Mouse (Mus musculus) embryo, embryonic 9.5 days (tissue): ENCODE measurements around the gene Gm6217.
"Not testable (repeated sequence)": the region's sequence is repeated elsewhere in the genome, so short reads cannot be mapped to it uniquely, and the experiment has no call there.

Experiments used
- DNase-seq: peaks from one replicate; pipeline ENCODE4 v3.0.0-alpha.2; 2017; ENCODE audit errors: extremely low spot score

Gene Gm6217

DNA sequence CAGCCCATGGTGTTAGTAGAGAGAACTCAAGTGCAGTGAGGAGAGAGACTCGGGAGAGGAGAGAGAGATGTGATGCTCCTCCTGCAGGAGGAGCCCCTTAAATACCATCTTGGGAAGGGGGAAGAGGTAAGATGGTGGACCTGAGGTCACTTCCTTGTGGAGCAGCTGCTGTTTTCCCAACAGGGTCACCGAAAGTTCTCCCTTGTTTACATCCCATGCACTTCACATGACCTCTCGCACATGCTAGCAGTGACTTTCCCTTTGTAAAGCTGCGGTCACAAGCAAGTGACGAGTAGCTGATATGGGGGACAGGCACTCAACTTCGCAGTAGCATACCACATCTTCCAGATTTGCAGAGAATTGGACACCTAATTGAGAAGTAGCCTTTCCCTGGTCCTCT is at the start of gene Gm6217:
Gene Gm6217 (minus strand): TSS at position 74 of the 400 bp plus-strand sequence.
- DNase-seq: not testable (repeated sequence)

DNA sequence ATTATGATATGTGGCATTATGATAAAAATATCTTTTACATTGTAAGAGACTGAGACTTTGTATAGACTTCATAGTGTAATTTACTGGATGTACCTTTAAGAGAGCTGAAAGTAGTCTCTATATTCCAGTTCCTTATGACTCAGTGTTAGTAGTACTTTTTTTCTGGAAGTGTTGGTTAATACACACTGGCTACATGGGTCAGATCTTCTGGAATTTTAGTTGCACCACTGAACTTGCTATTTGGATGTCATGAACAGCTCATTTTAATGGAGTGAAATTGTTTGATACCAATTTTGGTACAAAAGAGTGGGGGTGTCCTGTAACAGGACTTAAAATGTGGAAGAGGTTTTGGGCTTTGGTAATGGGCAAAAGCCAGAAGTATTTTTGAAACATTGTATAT is 46.6 kb upstream of the Gm6217 start:
- no peak for DNase-seq

DNA sequence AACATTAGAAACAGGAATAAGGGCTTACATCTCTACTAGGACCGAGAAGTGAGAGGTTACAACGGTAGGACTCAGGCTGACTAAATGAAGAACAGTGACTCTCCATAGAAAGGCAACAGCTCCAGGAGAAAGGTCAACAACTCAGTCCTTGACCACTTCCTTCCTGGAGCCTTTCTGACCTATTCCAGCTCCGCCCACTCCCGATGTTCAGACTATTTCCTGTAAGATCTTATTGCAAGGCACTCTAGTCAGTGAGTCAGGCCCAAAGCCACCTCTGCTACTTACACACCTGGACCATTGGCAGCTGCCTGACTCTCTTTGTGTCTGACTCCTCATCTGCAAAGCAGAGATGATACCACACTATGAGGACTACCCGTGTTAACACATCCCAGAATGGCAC is 44.6 kb upstream of the Gm6217 start:
- no peak for DNase-seq

DNA sequence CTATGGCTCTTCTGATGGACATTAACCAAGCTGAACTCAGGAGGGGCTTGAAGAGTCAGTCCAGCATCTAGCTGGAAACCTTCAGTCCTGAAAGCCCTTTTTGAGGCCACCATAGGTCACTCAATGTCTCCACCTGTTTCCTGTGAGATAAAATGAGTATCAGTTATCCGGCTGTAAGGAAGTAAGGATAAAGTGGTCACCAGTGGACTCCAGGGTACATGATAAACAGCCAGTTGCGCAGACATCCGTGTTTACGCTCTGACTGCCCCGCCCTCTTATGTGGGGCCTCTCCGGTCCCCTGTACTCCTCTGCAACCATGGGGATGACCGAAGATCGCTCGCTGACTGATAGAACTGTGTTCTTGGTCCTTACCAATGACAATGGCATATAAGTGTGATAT is 43.1 kb upstream of the Gm6217 start:
- DNase-seq: peak; percentile 9

DNA sequence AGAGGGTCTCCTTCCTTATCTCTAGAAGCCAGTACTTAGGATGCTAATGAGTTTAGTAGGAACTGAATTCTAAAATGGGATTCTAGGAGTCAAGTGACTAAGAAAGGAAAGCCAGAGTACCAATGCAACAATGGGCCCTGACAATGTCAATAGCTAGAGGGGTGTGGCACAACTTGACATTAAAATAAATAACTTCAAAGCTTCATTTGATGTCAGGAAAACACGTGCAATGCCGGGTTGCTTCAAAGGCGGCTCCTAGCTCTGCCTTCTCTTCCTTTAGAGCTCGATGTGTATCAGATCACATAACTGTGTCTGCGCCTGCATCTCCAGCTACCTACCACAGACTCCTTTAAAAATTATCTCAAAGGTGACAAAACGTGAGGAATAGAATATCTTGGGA is 42.7 kb upstream of the Gm6217 start:
- DNase-seq: no peak

DNA sequence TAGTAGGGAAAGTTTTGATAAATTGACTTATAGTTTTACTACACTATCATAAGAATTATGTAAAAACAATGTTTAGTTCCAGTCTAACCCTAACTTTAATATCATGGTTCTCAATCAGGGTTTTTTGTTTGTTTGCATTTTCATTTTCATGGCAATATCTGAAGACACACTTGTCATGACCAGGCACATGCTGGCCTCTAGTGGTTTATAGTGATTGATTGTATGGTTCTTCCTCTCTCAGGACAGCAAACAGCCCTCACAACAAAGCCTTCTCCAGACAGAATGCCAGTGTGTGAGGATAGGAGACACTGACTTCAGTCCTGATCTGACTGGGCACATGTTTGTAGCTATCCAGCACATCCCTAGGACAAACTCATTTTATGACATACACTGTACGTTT is 42.0 kb upstream of the Gm6217 start:
- DNase-seq: no peak

DNA sequence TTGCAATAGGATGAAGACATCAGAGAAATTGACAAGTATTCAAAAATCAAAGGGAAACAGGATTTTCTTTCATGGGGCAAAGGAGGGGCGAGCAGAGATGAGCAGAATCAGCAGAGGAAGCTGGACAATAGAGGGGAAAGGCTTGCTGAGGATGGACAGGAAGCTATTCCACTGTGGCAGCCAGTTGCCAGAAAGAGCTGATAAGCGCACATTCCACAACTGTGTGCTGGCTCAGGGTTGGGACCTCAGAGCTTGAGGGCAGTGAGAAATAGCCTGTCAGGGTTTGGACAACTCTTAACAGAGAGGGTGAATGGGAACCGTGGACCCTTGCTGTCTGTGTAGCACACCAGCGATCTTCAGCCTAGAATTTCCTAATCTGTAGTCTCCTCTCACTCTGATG is 40.8 kb upstream of the Gm6217 start:
- no peak for DNase-seq

DNA sequence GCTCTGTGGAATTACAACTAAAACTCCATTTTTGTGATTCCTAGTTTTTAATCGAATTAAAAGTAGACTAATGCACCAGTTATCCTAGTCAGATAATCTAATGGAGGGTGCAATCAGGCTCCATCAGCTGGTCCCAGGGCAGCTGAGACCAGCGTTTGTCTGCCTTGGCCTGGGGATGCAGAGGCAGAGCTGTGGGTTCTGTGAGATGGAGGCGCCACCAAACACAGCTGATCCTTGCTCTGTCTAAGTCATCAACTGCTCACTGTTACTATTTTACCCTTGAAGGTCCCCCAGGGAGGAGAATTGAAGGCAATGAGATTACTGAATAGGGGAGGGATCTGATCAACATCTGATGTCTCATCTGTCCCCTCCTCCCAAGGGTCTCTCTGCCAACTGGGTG is 35.2 kb upstream of the Gm6217 start:
- no peak for DNase-seq

DNA sequence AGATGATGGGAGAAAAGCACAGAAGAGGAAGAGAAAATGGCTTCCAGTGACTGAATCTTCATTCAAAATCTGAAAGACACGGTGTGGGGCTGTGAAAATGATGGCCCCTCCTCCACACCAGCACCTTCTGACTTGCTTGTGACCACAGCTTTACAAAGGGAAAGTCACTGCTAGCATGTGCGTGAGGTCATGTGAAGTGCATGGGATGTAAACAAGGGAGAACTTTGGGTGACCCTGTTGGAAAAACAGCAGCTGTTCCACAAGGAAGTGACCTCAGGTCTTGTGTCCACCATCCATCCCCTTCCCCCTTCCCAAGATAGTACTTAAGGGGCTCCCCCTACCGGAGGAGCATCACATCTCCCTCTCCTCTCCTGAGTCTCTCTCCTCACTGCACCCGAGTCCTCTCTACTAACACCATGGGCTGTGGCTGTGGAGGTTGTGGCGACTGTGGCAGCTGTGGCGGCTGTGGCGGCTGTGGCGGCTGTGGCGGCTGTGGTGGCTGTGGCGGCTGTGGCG is 28.7 kb upstream of the Gm6217 start, which contains the start of gene Gm47955:
Gene Gm47955 (plus strand): TSS at position 417 of the 516 bp plus-strand sequence.
- no peak for DNase-seq

DNA sequence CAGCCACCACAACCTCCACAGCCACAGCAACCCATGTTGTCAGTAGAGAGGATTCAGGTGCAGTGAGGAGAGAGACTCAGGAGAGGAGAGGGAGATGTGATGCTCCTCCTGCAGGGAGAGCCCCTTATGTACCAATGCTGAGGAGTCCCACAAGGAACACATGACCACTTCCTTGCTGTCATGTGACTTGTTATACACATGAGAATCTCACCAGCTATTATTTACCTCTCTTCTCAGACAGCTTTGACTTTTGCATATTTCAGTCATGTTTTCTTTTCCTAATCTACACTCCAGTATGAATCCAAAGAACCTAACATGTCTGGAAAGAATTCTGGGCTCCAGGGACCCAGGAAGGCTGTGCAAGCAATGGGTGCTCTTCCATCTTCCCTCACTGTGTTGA is 24.7 kb upstream of the Gm6217 start, which contains the start of gene Gm7544:
Gene Gm7544 (minus strand): TSS at position 101 of the 400 bp plus-strand sequence.
- DNase-seq: not testable (repeated sequence)

DNA sequence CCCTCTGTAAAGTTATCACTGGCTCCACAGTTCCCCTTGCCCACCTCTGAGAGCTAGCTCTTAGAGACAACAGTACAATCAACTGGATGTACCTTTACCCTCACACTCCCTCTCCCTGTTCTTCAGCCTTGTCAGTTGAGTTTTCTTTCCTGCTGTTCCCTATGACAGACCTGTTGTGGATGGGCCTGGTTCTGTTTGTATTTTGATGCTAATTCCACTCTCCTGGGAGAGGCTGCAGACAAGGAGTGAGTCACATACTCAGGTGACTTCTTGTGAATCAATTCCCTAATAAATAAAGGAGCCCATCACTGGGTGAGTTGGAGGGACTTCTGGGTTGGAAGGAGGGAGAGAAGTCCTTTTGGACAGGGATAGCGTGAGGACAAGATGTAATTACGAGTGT is 17.4 kb upstream of the Gm6217 start:
- no peak for DNase-seq

DNA sequence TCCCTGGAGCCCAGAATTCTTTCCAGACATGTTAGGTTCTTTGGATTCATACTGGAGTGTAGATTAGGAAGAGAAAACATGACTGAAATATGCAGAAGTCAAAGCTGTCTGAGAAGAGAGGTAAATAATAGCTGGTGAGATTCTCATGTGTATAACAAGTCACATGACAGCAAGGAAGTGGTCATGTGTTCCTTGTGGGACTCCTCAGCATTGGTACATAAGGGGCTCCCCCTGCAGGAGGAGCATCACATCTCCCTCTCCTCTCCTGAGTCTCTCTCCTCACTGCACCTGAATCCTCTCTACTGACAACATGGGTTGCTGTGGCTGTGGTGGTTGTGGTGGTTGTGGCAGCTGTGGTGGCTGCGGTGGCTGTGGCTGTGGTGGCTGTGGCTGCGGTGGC is 14.8 kb upstream of the Gm6217 start:
- DNase-seq: not testable (repeated sequence)

DNA sequence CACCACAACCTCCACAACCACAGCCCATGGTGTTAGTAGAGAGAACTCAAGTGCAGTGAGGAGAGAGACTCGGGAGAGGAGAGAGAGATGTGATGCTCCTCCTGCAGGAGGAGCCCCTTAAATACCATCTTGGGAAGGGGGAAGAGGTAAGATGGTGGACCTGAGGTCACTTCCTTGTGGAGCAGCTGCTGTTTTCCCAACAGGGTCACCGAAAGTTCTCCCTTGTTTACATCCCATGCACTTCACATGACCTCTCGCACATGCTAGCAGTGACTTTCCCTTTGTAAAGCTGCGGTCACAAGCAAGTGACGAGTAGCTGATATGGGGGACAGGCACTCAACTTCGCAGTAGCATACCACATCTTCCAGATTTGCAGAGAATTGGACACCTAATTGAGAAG is 12.1 kb upstream of the Gm6217 start, which contains the start of gene A030003K21Rik:
Gene A030003K21Rik (minus strand): TSS at position 94 of the 400 bp plus-strand sequence.
- DNase-seq: not testable (repeated sequence)

DNA sequence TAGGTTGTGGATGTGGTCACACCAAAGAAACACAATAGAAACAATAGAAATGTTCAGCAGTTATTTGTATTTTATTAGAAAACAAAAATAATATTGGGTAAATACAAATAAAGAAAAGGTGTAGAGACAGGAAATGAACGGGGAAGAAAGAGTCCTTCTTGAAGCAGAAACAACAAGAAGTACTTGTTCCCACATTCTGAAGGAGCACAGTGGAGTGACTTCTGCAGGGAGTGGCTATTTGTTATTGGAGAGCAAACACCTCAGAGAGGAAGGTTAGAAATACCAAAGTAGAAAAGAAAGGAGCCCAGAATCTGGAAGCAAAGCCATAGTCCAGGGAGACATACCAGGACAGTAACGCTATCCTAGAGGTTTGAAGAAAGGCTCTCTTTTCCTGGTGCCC is 11.3 kb upstream of the Gm6217 start:
- not testable (repeated sequence) for DNase-seq

DNA sequence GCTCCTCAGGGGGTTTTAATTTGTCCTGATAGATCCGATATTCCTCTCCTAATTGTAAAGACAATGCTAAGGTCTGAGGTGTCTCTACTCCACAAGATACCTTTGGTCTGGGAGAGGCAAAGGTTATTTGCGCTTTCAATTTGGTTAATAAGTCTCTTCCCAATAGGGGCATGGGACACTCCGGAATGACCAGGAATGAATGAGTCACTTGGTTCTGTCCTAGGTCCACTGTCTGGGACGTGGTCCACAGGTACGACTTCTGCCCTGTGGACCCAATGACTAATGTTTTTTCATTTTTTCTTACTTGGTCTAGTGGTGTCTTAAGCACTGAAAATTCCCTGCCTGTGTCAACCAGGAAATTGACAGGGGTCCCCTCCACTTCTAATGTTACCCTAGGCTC is 7.5 kb upstream of the Gm6217 start:
- no peak for DNase-seq

DNA sequence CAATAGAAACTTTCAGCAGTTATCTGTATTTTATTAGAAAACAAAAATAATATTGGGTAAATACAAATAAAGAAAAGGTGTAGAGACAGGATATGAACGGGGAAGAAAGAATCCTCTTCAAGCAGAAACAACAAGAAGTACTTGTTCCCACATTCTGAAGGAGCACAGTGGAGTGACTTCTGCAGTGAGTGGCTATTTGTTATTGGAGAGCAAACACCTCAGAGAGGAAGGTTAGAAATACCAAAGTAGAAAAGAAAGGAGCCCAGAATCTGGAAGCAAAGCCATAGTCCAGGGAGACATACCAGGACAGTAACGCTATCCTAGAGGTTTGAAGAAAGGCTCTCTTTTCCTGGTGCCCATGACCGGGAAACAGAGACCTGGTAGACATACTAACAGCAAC is 641 bp downstream of the Gm6217 start:
- DNase-seq: not testable (repeated sequence)

DNA sequence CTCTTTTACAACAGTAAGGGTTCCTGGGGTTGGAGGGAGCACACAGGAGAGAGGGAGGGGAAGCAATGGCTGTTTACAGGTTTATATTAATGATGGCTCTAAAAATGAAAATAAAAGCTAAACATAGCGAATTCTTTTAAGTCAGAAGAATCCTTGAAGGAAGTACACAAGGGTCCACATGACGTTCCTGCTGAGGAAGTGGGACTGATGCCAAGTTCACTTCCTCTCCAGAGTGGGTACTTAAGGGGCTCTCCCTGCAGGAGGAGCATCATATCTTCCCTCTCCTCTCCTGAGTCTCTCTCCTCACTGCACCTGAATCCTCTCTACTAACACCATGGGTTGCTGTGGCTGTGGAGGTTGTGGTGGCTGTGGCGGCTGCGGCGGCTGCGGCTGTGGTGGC is 6.5 kb downstream of the Gm6217 start, which contains the start of gene A030014E15Rik:
Gene A030014E15Rik (plus strand): TSS at position 268 of the 400 bp plus-strand sequence.
- DNase-seq: no peak

DNA sequence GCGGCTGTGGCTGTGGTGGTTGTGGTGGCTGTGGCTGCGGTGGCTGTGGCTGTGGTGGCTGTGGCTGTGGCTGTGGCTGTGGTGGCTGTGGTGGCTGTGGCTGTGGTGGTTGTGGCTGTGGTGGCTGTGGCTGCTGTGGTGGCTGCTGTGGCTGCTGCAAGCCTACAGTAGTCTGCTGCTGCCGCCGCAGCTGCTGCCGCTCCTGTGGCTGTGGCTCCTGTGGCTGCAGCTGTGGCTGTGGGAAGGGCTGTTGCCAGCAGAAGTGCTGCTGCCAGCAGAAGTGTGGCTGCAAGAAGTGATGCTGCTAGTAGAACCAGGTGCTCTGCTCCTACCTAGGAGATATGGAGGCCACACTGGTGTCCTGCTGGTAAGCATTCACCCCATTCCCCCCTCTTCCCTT is 17.8 kb downstream of the Gm6217 start:
- DNase-seq: not testable (repeated sequence)

DNA sequence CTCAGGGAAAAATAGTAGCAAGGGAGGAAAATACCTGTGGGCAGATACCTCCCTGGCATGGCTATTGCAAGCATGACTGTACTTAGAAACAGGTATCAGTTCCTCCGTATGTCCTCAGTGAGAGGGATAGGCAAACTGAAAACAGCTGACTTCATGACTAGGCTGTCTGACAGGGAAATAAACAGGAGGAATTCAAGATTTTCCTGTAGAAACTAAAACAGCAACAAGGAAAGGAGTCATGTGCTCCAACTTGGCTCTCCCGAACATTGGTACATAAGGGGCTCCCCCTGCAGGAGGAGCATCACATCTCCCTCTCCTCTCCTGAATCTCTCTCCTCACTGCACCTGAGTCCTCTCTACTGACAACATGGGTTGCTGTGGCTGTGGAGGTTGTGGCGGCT is 18.2 kb downstream of the Gm6217 start, which contains the start of gene A030005L19Rik:
Gene A030005L19Rik (plus strand): TSS at position 301 of the 400 bp plus-strand sequence.
- DNase-seq: no peak

DNA sequence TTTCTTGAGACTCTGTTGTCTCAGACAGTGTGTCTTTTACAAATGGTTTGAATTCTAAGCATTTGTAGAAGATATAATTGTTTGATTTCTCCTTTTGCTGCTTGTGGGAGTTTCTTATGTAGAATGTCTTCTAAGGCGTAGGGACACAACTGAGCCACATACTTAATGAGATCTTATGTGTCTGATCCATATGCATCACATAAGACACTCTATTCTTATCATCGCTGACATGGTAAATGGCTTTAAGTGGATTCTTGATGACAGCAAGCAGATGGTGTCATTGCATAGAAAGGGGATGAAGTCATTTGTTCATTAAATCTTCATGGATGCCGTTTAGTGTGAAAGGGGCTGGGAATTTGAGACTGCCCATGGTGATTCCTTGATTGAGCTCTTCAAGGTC is 25.3 kb downstream of the Gm6217 start:
- no peak for DNase-seq

DNA sequence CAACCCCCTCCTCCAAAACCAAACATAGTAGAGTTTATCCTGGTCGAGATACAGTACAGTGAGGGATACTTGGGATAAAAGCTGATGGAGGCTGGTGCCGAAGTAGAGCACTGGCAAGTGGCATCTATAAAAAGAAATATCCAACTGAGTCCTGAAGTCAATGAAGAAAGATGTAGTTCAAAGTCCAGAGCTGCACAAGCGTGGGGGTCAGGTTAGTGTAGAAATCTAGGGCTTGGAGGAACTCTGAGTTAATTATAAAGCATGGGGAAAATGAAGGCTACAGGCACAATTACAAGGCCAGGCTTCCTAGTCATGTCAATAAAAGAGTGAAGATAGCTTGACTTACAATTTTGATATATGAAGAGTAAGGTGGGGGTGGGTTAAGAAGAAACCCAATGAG is 30.0 kb downstream of the Gm6217 start:
- no peak for DNase-seq

DNA sequence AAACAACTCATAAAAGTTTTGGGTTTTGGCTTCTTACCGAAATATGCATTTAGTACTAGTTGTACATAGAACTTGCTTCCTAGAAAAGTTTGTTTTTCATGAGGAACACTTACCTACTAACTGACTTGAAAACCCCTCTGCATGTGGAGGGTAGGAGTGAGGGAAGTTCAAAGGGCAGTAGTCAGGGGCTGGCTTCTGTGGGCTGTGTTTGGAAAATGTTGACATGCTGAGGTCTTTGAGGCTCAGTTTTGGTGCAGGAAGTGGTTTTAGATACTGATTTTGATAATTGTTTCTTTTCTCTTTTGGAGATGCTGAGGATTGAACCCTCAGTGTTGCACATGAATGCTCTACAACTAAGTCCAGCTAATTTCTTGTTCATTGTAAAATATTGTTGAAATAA is 30.6 kb downstream of the Gm6217 start:
- no peak for DNase-seq

DNA sequence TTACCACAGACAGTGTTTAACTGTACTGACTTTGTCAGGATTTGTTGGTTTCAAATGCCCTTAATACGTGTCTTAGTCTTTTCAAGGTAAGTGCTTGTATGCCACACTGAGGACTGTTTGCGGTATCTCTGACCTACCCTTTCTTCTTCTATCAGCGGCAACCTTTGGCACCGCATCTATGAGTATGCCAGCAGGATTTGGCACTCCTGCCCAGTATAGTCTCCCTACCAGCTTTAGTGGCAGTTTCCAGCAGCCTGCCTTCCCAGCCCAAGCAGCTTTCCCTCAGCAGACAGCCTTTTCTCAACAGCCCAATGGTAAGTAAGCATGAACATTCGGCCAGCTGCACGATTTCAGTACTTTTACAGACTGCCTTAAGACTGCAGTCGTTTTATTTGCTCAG is 37.9 kb downstream of the Gm6217 start:
- DNase-seq: no peak
